16 mouse cellular contexts compared by ENCODE assay signal in the genomic region with DNA sequence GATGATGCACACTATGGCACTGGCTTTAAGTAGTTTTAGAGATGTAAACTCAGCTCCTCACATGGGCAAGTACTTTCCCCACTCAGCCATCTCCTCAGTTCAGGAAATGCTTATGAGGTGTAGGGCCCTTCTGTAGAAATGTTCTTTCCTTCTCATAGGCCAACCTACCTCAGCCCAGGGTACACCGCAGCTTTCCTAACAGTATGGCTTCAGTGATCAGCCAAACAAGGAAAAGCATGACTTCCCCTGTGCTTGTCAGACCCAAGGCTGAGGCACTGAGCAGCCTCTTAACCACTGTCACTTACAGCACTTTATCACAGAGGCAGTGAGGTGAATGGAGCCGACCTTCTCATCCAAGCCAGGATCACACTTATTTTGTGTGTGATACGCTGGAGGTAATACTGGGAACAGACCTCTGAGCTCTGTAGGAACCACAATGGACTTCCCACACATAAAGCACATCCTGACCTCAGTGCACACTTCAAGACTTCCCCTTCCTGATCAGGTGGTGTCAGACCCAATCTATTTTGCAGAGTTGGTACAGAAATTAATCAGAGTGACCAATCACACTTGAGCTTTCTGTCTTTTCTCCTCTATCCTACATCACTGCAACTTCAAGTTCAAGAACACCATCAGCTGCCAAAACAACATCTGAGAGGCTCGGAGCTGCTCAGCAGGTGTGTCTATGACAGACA. TPM values are rescaled to one million over a fixed set of nuclear protein-coding genes. Genes with fewer than 3 reads are reported as not detected.
DNase-seq lines count a peak whose midpoint lies in the region; ATAC-seq and TF ChIP-seq lines count a peak whose summit lies in the region.
"Had no signal": no experiment of that assay in that cellular context is flagged by ENCODE, and none has a peak within 500 bp of the region (broad histone marks: within the 10 kb centered on the region; RNA-seq: fewer than 3 reads in every experiment).

No protein-coding gene starts in this region.

- no peak overlapping the region for H3K4me2 ChIP-seq in kidney, postnatal 0 days (ENCODE audit: low read length)
- H3K4me2 ChIP-seq in CH12.LX (ENCODE audit: insufficient read depth, low read depth, poor library complexity, severe bottlenecking): no peak overlapping the region
- no peak overlapping the region for H3K4me2 ChIP-seq in liver, embryonic 15.5 days
- H3K4me2 ChIP-seq in midbrain, postnatal 0 days (ENCODE audit: low read depth, low read length, poor library complexity, severe bottlenecking): no peak overlapping the region
- H3K4me2 ChIP-seq in hindbrain, postnatal 0 days (ENCODE audit: low read depth, low read length): no peak overlapping the region
- H3K4me2 ChIP-seq: embryonic facial prominence, embryonic 13.5 days; limb, embryonic 13.5 days; midbrain, embryonic 12.5 days had no signal

- peaks cover 23% of the 10 kb centered on the region; the same call in 1 of the 2 replicates for H3K4me1 ChIP-seq in kidney, postnatal 0 days (replicated peaks; ENCODE audit: insufficient read depth, low read length)
- peaks cover 32 to 94% of the 10 kb centered on the region in 2 experiments for H3K4me1 ChIP-seq in CH12.LX (ENCODE audit: control insufficient read depth in 1 of 2, insufficient read depth in 2 of 2)
- H3K4me1 ChIP-seq in cortical plate, adult 2 months (ENCODE audit: control insufficient read depth, insufficient read depth, low read length): peaks cover 33% of the 10 kb centered on the region
- H3K4me1 ChIP-seq in liver, embryonic 15.5 days (replicated peaks): peaks cover 57% of the 10 kb centered on the region
- no peaks in the 10 kb centered on the region; the same call in 1 of the 2 replicates for H3K4me1 ChIP-seq in midbrain, postnatal 0 days (ENCODE audit: insufficient read depth, low read length)
- H3K4me1 ChIP-seq in hindbrain, postnatal 0 days (ENCODE audit: insufficient read depth, low read length): peaks cover 17% of the 10 kb centered on the region

- ATAC-seq in kidney, postnatal 0 days (replicated peaks; ENCODE audit: low FRiP score, low read depth): no peak
- no peak for ATAC-seq in liver, embryonic 15.5 days (ENCODE audit: insufficient read depth)
- ATAC-seq in midbrain, postnatal 0 days (ENCODE audit: low FRiP score): no peak
- no peak for ATAC-seq in erythroblast, adult 5-6 weeks (replicated peaks; ENCODE audit: low FRiP score, poor library complexity, severe bottlenecking)
- no peak for ATAC-seq in hindbrain, postnatal 0 days
- ATAC-seq: forebrain, postnatal 0 days had no signal

- dilution Hi-C loops in CH12.LX (cut with MboI; ENCODE audit: extremely low pct_ligation_motif_present, extremely low pct_unique_long_range_greater_than_20kb, low sequenced_read_pairs): no loop called here

- WGBS in kidney, postnatal 0 days: 83% methylated on average over 4 of the region's 4 CpGs
- WGBS in liver, embryonic 15.5 days (ENCODE audit: insufficient replicate concordance): 54% methylated on average over 4 of the region's 4 CpGs
- 91% methylated on average over 4 of the region's 4 CpGs for WGBS in midbrain, postnatal 0 days
- WGBS in hindbrain, postnatal 0 days: 91% methylated on average over 4 of the region's 4 CpGs

- peak; percentile 21; the same call in 1 of the 2 replicates for TF ChIP-seq EP300 in CH12.LX (IDR thresholded peaks at IDR 0.05; ENCODE audit: low read length)

- peak overlapping the region; percentile 66; the same call in 1 of the 2 replicates for H3K27ac ChIP-seq in kidney, postnatal 0 days
- H3K27ac ChIP-seq in CH12.LX (ENCODE audit: insufficient read depth, low read depth): 0 out of 2 replicates have a peak overlapping the region, but pooled peaks have one; percentile 19
- H3K27ac ChIP-seq in cortical plate, adult 2 months (ENCODE audit: insufficient read depth, low read length): peak overlapping the region; percentile 55
- peak overlapping the region; percentile 56; the same call in 1 of the 2 replicates for H3K27ac ChIP-seq in liver, embryonic 15.5 days (replicated peaks)
- no peak overlapping the region for H3K27ac ChIP-seq in midbrain, postnatal 0 days (ENCODE audit: low read depth, low read length)
- no peak overlapping the region for H3K27ac ChIP-seq in hindbrain, postnatal 0 days
- H3K27ac ChIP-seq: embryonic facial prominence, embryonic 13.5 days; limb, embryonic 13.5 days; midbrain, embryonic 12.5 days had no signal

- no peak for TF ChIP-seq POLR2A in CH12.LX (IDR thresholded peaks at IDR 0.05; ENCODE audit: low read depth, low read length)
- no peak for TF ChIP-seq POLR2A in cortical plate, adult 2 months (IDR thresholded peaks at IDR 0.05; ENCODE audit: extremely low read depth, insufficient read depth, low read length)

- H3K9me3 ChIP-seq in kidney, postnatal 0 days (replicated peaks; ENCODE audit: low read length): no peaks in the 10 kb centered on the region
- no peaks in the 10 kb centered on the region for H3K9me3 ChIP-seq in CH12.LX (replicated peaks; ENCODE audit: low read length)
- no peaks in the 10 kb centered on the region for H3K9me3 ChIP-seq in liver, embryonic 15.5 days (replicated peaks)
- H3K9me3 ChIP-seq in midbrain, postnatal 0 days (ENCODE audit: low read length): no peaks in the 10 kb centered on the region
- no peaks in the 10 kb centered on the region for H3K9me3 ChIP-seq in hindbrain, postnatal 0 days (ENCODE audit: low read length)
- H3K9me3 ChIP-seq: embryonic facial prominence, embryonic 13.5 days; limb, embryonic 13.5 days; midbrain, embryonic 12.5 days had no signal

- H3K4me3 ChIP-seq in kidney, postnatal 0 days (replicated peaks; ENCODE audit: low read depth, low read length): no peak overlapping the region
- H3K4me3 ChIP-seq in CH12.LX (replicated peaks in 1 of 3; ENCODE audit: low read depth in 2 of 3, low read length in 2 of 3, poor library complexity in 1 of 3): no peak overlapping the region
- no peak overlapping the region for H3K4me3 ChIP-seq in cortical plate, adult 2 months (ENCODE audit: insufficient read depth, low read length)
- H3K4me3 ChIP-seq in liver, embryonic 15.5 days (replicated peaks): no peak overlapping the region
- no peak overlapping the region for H3K4me3 ChIP-seq in midbrain, postnatal 0 days (ENCODE audit: low read depth, low read length)
- H3K4me3 ChIP-seq in hindbrain, postnatal 0 days (ENCODE audit: low read length): no peak overlapping the region
- H3K4me3 ChIP-seq: embryonic facial prominence, embryonic 13.5 days; limb, embryonic 13.5 days; midbrain, embryonic 12.5 days had no signal

- peaks cover 16% of the 10 kb centered on the region for H3K79me2 ChIP-seq in CH12.LX (replicated peaks; ENCODE audit: control insufficient read depth, extremely low read depth, insufficient read depth, poor library complexity, severe bottlenecking)

- DNase-seq in kidney, postnatal 0 days (ENCODE audit: low spot score): no peak
- DNase-seq in kidney, postnatal 25 days: no peak
- DNase-seq in CH12.LX (ENCODE audit: extremely low read depth): no peak
- DNase-seq in midbrain, postnatal 0 days (ENCODE audit: low spot score): no peak
- no peak for DNase-seq in hindbrain, postnatal 0 days (ENCODE audit: low spot score)
- DNase-seq: cerebellum, adult 8-10 months; forebrain, postnatal 0 days; kidney, postnatal 36 days; right cerebral cortex, postnatal 14 days; thymus, postnatal 36 days had no signal

- in situ Hi-C loops in CH12.LX (cut with MboI; ENCODE audit: low pct_ligation_motif_present, low pct_unique_long_range_greater_than_20kb, low sequenced_read_pairs): no loop called here

- TF ChIP-seq CTCF in kidney, postnatal 0 days (IDR thresholded peaks at IDR 0.05; ENCODE audit: low read depth): no peak
- no peak for TF ChIP-seq CTCF in CH12.LX (conservative IDR thresholded peaks at IDR 0.05 in 1 of 2, IDR thresholded peaks at IDR 0.05 in 1 of 2; ENCODE audit: low read depth in 2 of 2, low read length in 2 of 2)
- TF ChIP-seq CTCF in cortical plate, adult 2 months (IDR thresholded peaks at IDR 0.05; ENCODE audit: extremely low read depth, insufficient read depth, low read length): no peak
- no peak for TF ChIP-seq CTCF in midbrain, postnatal 0 days (IDR thresholded peaks at IDR 0.05)
- no peak for TF ChIP-seq CTCF in hindbrain, postnatal 0 days (IDR thresholded peaks at IDR 0.05; ENCODE audit: low read depth)

- no peaks in the 10 kb centered on the region for H3K27me3 ChIP-seq in kidney, postnatal 0 days (ENCODE audit: insufficient read depth, low read length)
- H3K27me3 ChIP-seq in CH12.LX (replicated peaks): no peaks in the 10 kb centered on the region
- no peaks in the 10 kb centered on the region for H3K27me3 ChIP-seq in liver, embryonic 15.5 days
- no peaks in the 10 kb centered on the region for H3K27me3 ChIP-seq in midbrain, postnatal 0 days (ENCODE audit: insufficient read depth, low read length)
- no peaks in the 10 kb centered on the region for H3K27me3 ChIP-seq in hindbrain, postnatal 0 days (ENCODE audit: insufficient read depth, low read length)
- H3K27me3 ChIP-seq: embryonic facial prominence, embryonic 13.5 days; limb, embryonic 13.5 days; midbrain, embryonic 12.5 days had no signal

- no peaks in the 10 kb centered on the region for H3K36me3 ChIP-seq in kidney, postnatal 0 days (ENCODE audit: insufficient read depth, low read length)
- peaks cover 9 to 67% of the 10 kb centered on the region in 2 experiments for H3K36me3 ChIP-seq in CH12.LX (replicated peaks in 1 of 2; ENCODE audit: control insufficient read depth in 1 of 2, insufficient read depth in 1 of 2, low read length in 1 of 2)
- no peaks in the 10 kb centered on the region for H3K36me3 ChIP-seq in liver, embryonic 15.5 days (replicated peaks)
- H3K36me3 ChIP-seq in midbrain, postnatal 0 days (ENCODE audit: insufficient read depth, low read length): no peaks in the 10 kb centered on the region
- no peaks in the 10 kb centered on the region for H3K36me3 ChIP-seq in hindbrain, postnatal 0 days (ENCODE audit: insufficient read depth, low read length)
- H3K36me3 ChIP-seq: embryonic facial prominence, embryonic 13.5 days; limb, embryonic 13.5 days; midbrain, embryonic 12.5 days had no signal

- no peak overlapping the region for H3K9ac ChIP-seq in kidney, postnatal 0 days (ENCODE audit: low read depth, low read length)
- H3K9ac ChIP-seq in CH12.LX (ENCODE audit: insufficient read depth, low read depth): no peak overlapping the region
- no peak overlapping the region for H3K9ac ChIP-seq in liver, embryonic 15.5 days
- H3K9ac ChIP-seq in midbrain, postnatal 0 days (replicated peaks; ENCODE audit: low read length, poor library complexity, severe bottlenecking): no peak overlapping the region
- H3K9ac ChIP-seq in hindbrain, postnatal 0 days (replicated peaks; ENCODE audit: low read length): no peak overlapping the region
- H3K9ac ChIP-seq: embryonic facial prominence, embryonic 13.5 days; forebrain, postnatal 0 days; limb, embryonic 13.5 days; midbrain, embryonic 12.5 days had no signal

- no peak for TF ChIP-seq RAD21 in CH12.LX (IDR thresholded peaks at IDR 0.05; ENCODE audit: low read depth, low read length)

RNA-seq across cellular contexts. Expression of a gene that starts 26.0 kb away (rescaled TPM):
- 17.1 and 17.5 TPM in 2 replicates for polyA plus RNA-seq in kidney, postnatal 0 days (2015; fragmentation: Nextera tagmentation; extraction: Ambion mirVana)
- total RNA-seq in CH12.LX (2012; rRNA removed) (21.8 and 22.1 TPM in 2 replicates), CH12.LX (2014; rRNA removed) (14.4 and 15.6 TPM in 2 replicates)
- polyA plus RNA-seq in CH12.LX (2012; ENCODE audit: insufficient read length, low read depth): 25.0 and 30.9 TPM in 2 replicates
- polyA plus RNA-seq in cortical plate, adult 2 months (2012; rRNA removed): 21.4 and 21.9 TPM in 2 replicates
- polyA plus RNA-seq in liver, embryonic 15.5 days (2015; fragmentation: Nextera tagmentation; extraction: Ambion mirVana): 25.5 and 28.0 TPM in 2 replicates
- total RNA-seq in midbrain, postnatal 0 days (2014; rRNA removed): 8.0 and 17.3 TPM in 2 replicates
- 7.3 and 9.4 TPM in 2 replicates for polyA plus RNA-seq in midbrain, postnatal 0 days (2015; fragmentation: Nextera tagmentation; extraction: Ambion mirVana)
- 119 and 143 TPM in 2 replicates for total RNA-seq in erythroblast, adult 5-6 weeks (2015; ENCODE audit: low replicate concordance)
- 126 and 169 TPM in 2 replicates for total RNA-seq in erythroblast, adult 5-6 weeks (2017; ENCODE audit: low replicate concordance)
- total RNA-seq in hindbrain, postnatal 0 days (2014; rRNA removed): 20.9 and 21.0 TPM in 2 replicates
- polyA plus RNA-seq in hindbrain, postnatal 0 days (2015; fragmentation: Nextera tagmentation; extraction: Ambion mirVana): 10.2 and 12.9 TPM in 2 replicates

Comparison
In these comparisons a context has a peak if more than half of its experiments do, and no peak if none do; other contexts are left out.
1. H3K27ac ChIP-seq: peak in kidney, postnatal 0 days (single experiment), CH12.LX (single experiment), cortical plate, adult 2 months (single experiment) and liver, embryonic 15.5 days (single experiment); none in midbrain, postnatal 0 days (single experiment) and hindbrain, postnatal 0 days (single experiment).